Mouse (Mus musculus) limb, embryonic 10.5 days (tissue): ENCODE data around the gene Lpo. TPM values are rescaled to one million over a fixed set of nuclear protein-coding genes. Genes with fewer than 3 reads are reported as not detected.

ENCODE experiments used
- DNase-seq: peaks from one replicate; pipeline ENCODE4 v3.0.0-alpha.2; 2017; ENCODE audit warnings: low spot score
- H3K27ac ChIP-seq: fragments of 300-500 bp; sonication (generic); 2 replicates; pipeline ENCODE4 v1.5.1; 2016; ENCODE audit warnings: mild to moderate bottlenecking
- H3K27me3 ChIP-seq: fragments of 300-500 bp; sonication (generic); 2 replicates; pipeline ENCODE4 v1.6.1; 2016; ENCODE audit warnings: low read depth, mild to moderate bottlenecking; ENCODE audit not compliant: poor library complexity, severe bottlenecking
- H3K36me3 ChIP-seq: fragments of 300-500 bp; sonication (generic); 2 replicates; pipeline ENCODE4 v1.6.1; 2016; ENCODE audit warnings: mild to moderate bottlenecking, moderate library complexity
- H3K4me1 ChIP-seq: fragments of 300-500 bp; sonication (generic); 2 replicates; pipeline ENCODE4 v1.6.1; 2016
- H3K4me3 ChIP-seq: fragments of 300-500 bp; sonication (generic); 2 replicates; pipeline ENCODE4 v1.5.1; 2016; ENCODE audit warnings: mild to moderate bottlenecking, moderate library complexity
- H3K9me3 ChIP-seq: fragments of 300-500 bp; sonication (generic); replicated peaks from 2 replicates; pipeline ENCODE4 v1.6.1; 2016; ENCODE audit warnings: mild to moderate bottlenecking
- WGBS: fragments of 180-500 bp; shearing (Covaris S2); methylation state at CpG from one replicate; pipeline ENCODE4 v1.1.7; 2016; 5-methylcytosine and 5-hydroxymethylcytosine counted together
- polyA plus RNA-seq: library from polyadenylated mRNA; unstranded; fragments of >200 nt; fragmentation: Nextera tagmentation; extraction: Ambion mirVana; gene quantifications from 2 replicates; pipeline ENCODE4 v1.2.1, GENCODE M21; 2016

Gene Lpo
- polyA plus RNA-seq, 1 experiment from 2014 or later: not detected

DNA sequence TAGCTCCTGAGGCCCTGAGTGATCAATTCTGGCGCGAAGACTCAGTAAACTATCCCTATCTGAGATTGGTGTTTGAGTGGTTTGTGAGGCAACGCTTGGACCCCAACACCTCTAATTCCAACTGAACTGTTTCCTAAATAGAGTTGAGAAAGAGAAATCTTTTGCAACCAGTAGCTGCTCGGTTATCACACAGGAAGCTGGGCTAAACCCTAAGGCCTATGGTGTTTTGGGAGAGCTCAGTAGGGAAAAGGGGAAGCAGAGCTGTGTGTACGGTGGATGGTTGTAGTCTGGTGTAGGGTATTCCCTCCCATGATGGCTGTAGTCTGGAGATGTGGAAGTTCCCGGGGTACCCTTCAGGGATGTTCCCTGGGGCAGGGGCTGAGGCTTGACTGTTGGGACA lies 38.0 kb downstream of the Lpo start:
- Histone ChIP-seq H3K27me3 (no peaks in the 10 kb centered on the region), H3K4me1 (no peaks in the 10 kb centered on the region), H3K4me3 (no peak overlapping the region), H3K36me3 (no peaks in the 10 kb centered on the region), H3K9me3 (no peaks in the 10 kb centered on the region), H3K27ac (no peak overlapping the region)
- 89% methylated on average over 6 of the region's 6 CpGs for WGBS
- no peak for DNase-seq

DNA sequence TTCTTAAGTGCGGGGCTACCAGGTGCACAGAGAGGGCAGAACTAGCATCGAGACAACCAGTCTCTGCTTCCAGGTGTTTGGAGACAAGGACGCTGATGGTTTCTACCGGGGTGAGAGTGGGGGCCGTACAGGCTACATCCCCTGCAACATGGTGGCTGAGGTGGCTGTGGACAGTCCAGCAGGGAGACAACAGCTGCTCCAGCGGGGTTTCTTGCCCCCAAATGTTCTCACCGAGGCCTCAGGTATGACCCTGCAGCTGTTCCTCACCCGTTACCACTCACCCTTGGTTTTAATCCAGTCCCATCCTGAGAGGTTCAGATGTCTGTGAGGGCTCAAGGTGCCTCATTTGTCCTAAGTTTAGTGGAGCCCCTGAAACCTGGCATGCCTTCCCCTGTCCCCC lies 48.0 kb downstream of the Lpo start:
- 81% methylated on average over 8 of the region's 8 CpGs for WGBS
- Histone ChIP-seq H3K4me1 (peaks cover 22% of the 10 kb centered on the region), H3K9me3 (no peaks in the 10 kb centered on the region), H3K4me3 (no peak overlapping the region), H3K27me3 (peaks cover 59% of the 10 kb centered on the region), H3K36me3 (no peaks in the 10 kb centered on the region), H3K27ac (no peak overlapping the region)
- DNase-seq: no peak

DNA sequence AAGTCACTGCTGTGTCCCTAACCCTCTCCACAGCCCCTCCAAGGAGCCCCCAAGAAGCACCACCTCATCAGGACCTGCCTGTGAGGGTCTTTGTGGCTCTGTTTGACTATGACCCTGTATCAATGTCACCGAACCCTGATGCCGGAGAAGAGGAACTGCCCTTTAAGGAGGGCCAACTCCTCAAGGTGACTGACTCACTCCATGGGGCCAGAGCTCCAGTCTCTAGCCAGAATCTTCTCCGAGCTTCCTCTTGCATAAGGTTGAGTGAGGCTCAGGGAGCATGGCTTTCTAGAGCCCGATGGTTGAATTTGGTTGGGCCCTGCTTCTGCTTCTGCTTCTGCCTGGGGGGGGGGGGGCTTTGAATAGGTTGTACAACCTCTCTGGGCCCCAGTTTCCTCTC lies 48.7 kb downstream of the Lpo start:
- 83% methylated on average over 4 of the region's 4 CpGs for WGBS
- peaks cover 25% of the 10 kb centered on the region for H3K4me1 ChIP-seq
- no peaks in the 10 kb centered on the region for H3K36me3 ChIP-seq
- H3K27me3 ChIP-seq: peaks cover 59% of the 10 kb centered on the region
- DNase-seq: no peak
- no peak overlapping the region for H3K4me3 ChIP-seq
- no peaks in the 10 kb centered on the region for H3K9me3 ChIP-seq
- H3K27ac ChIP-seq: no peak overlapping the region

DNA sequence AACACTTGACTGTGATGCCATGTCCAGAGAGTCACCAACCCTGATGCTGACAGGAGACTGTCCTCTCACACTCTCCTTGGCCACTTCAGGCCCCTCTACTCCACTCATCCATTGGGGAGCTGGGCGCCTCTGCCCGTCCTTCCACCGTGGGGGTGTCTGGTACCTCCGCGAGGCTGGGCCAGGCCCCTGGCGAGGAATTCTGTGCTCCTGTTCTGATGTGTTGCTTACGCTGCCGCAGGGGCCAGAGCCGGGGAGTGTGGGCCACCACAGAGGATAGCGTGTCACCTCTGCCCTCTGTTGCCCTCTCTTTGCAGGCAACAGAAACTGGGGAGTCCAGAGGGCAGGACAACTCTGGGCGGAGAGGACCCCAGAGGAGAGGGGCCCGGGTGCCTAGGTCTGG lies 49.2 kb downstream of the Lpo start:
- 33% methylated on average over 12 of the region's 12 CpGs for WGBS
- H3K9me3 ChIP-seq: no peaks in the 10 kb centered on the region
- peak overlapping the region; percentile 69 for H3K27ac ChIP-seq
- peaks cover 59% of the 10 kb centered on the region for H3K27me3 ChIP-seq
- peak overlapping the region; percentile 50 for H3K4me3 ChIP-seq
- H3K36me3 ChIP-seq: no peaks in the 10 kb centered on the region
- peaks cover 25% of the 10 kb centered on the region for H3K4me1 ChIP-seq
- no peak for DNase-seq

DNA sequence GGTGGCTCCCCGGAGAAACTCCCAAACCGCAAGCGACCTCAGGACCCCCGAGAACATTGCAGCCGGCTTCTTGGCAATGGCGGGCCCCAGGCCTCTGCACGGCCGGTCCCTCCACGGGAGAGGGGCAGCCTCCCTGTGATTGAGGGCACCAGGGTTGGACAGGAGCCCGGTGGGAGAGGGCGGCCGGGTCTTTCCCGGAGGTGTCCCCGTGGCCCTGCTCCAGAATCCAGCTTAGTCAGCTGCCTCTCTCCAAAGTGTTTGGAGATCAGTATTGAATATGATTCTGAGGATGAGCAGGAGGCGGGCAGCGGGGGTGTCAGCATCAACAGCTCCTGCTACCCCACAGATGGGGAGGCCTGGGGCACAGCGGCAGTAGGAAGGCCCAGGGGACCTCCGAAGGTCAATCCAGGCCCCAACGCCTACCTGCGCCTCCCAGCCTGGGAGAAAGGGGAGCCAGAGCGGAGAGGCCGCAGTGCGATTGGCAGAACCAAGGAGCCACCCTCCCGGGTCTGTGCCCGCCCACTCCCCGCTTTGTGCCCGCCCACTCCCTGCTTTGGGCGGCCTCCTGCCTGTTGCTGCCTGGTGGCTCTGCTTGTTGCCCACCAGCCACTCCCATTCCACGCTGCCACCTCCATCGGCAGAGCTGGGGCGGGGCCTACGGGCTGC lies 49.9 kb downstream of the Lpo start:
- 10% methylated on average over 32 of the region's 32 CpGs for WGBS
- H3K36me3 ChIP-seq: no peaks in the 10 kb centered on the region
- H3K9me3 ChIP-seq: no peaks in the 10 kb centered on the region
- peak; percentile 86 for DNase-seq
- H3K27me3 ChIP-seq: peaks cover 59% of the 10 kb centered on the region
- peak overlapping the region; percentile 69 for H3K27ac ChIP-seq
- H3K4me3 ChIP-seq: peak overlapping the region; percentile 50
- peaks cover 25% of the 10 kb centered on the region for H3K4me1 ChIP-seq

DNA sequence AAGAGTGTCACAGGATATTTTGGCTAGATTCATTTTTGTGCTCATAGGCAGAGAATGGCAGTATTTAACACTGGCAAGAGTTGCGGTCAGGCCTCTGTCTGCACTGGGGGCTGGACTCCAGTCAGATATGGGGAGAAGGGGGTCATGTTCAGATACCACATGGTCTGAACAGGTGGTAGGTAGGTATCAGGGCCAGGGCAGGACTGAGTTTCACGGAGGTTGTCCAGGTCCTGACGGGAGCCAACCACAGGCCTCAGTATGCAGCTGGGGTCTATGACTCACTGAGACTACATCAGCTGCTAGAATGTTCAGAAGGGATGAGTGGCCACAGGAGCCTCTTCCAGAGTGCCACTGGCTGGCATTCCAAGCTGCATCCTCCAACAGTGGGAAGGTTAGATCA lies 55.7 kb downstream of the Lpo start:
- WGBS: 91% methylated on average over 3 of the region's 3 CpGs
- H3K9me3 ChIP-seq: no peaks in the 10 kb centered on the region
- H3K27me3 ChIP-seq: peaks cover 32% of the 10 kb centered on the region
- H3K4me3 ChIP-seq: no peak overlapping the region
- no peak for DNase-seq
- peaks cover 6% of the 10 kb centered on the region for H3K4me1 ChIP-seq
- no peak overlapping the region for H3K27ac ChIP-seq
- H3K36me3 ChIP-seq: no peaks in the 10 kb centered on the region

DNA sequence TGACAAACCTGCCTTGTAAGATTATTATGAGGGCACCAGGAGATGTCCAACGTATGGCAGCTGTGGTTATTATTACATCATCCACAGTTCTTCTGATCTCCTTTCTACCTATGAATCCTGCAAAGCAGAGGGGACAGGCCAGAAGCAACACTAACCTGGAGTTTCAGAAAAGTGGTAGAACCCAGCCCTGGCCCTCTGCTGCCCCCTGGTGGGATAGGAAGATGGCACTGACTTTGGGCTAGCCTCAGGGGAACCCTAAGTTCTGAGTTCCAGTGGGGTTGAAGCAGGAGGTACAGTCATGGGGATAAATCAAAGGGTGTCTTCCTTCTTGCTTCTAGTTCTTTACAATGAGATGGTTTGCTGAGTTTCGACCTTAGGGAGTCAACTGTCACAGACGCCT lies 57.1 kb downstream of the Lpo start:
- peaks cover 4% of the 10 kb centered on the region for H3K4me1 ChIP-seq
- no peak overlapping the region for H3K27ac ChIP-seq
- DNase-seq: peak; percentile 84
- no peaks in the 10 kb centered on the region for H3K9me3 ChIP-seq
- H3K4me3 ChIP-seq: no peak overlapping the region
- 56% methylated on average over 3 of the region's 3 CpGs for WGBS
- peaks cover 33% of the 10 kb centered on the region for H3K27me3 ChIP-seq
- H3K36me3 ChIP-seq: no peaks in the 10 kb centered on the region

DNA sequence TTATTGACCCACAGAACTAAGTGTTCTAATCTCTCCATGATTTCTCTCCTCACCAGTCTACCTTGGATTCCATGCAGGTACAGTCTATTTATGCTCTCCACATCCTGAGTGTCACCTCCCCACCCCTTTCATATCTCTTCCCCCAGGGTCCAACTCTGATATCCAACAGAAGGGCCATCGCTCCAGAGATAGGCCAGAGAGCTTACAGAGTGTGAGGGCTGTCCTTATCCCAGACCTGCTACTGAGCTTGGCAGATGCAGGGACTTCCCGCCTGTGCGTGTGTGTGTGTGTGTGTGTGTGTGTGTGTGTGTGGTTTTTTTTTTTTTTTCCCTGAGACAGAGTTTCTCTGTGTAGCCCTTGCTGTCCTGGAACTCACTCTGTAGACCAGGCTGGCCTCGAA lies 59.3 kb downstream of the Lpo start:
- Histone ChIP-seq H3K4me3 (no peak overlapping the region), H3K4me1 (peaks cover 13% of the 10 kb centered on the region), H3K27ac (no peak overlapping the region), H3K27me3 (peaks cover 48% of the 10 kb centered on the region), H3K9me3 (no peaks in the 10 kb centered on the region), H3K36me3 (no peaks in the 10 kb centered on the region)
- 81% methylated on average over 4 of the region's 4 CpGs for WGBS
- no peak for DNase-seq

DNA sequence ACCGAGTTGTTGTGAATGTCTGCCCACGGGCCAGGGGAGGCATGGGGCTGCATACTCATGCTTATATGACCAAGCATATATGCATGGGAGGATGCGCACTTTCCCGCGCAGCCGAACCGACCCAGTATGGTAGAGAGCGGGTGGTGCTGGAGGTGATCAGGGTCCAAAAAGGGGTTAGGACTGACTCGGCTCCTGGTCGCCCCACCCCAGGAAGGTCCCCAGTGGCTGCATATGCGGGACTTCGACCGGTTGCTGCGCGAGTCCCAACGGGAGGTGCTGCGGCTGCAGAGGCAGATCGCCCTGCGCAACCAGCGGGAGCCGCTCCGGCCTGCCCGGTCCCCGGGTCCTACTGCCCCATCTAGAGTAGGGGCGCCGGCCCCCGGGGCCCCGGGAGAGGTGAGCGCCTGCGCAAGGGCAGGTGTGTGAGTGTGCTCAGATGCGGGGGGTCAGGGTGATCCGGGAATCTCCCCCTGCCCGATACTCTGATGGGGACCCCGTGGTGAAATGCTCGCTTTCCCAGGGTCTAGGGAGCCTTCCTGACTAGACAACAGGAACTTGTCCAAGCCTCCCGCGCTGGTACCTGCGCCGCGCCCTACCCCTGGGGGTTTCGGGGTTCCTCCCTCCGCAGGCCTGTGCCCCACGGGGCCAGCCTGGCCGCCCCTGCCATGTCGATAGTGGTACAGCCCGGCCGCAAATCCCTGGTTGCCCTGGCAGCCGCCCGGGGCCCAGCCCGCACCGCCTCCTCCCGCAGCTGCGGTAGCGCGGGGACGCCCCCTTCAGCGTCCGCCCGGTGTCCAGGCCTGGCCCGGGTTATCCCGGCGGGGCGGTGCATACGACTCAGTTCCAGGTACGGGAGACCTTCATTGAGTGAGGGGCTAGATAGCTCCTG lies 63.9 kb downstream of the Lpo start:
- WGBS: under 1% methylated on average over 65 of the region's 65 CpGs

DNA sequence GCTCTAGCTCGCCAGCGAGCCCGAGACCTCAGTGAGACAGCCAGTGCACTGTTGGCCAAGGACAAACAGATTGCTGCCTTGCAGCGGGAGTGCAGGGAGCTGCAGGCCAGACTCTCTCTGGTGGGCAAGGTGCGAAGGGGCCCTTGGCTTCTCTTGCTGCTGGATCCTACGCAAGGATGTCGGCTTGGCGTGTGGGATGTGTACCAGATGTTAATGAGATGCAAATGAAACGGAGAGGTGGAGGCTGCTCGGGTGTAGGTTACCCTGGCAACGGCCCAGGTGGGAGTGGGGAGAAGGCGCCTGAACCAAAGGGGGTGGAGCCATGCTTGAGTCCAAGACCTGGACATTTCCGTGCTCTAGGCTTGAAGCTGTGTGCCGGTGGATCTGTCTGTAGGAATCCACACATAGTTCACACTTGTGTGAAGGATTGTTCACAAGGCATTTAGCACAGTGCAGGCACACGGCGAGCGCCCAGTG lies 64.5 kb downstream of the Lpo start:
- H3K36me3 ChIP-seq: no peaks in the 10 kb centered on the region
- H3K27ac ChIP-seq: peak overlapping the region; percentile 70; the same call in 1 of the 2 replicates
- H3K4me1 ChIP-seq: peaks cover 30% of the 10 kb centered on the region
- peak; percentile 64 for DNase-seq
- H3K27me3 ChIP-seq: peaks cover 97% of the 10 kb centered on the region
- WGBS: 1% methylated on average over 17 of the region's 17 CpGs
- peak overlapping the region; percentile 58 for H3K4me3 ChIP-seq
- H3K9me3 ChIP-seq: no peaks in the 10 kb centered on the region

More for the DNA sequence above, 63.9 kb downstream of the Lpo start:
- Histone ChIP-seq H3K27ac (peak overlapping the region; percentile 70), H3K27me3 (peaks cover 93% of the 10 kb centered on the region), H3K4me3 (peak overlapping the region; percentile 58), H3K36me3 (no peaks in the 10 kb centered on the region), H3K4me1 (peaks cover 30% of the 10 kb centered on the region), H3K9me3 (no peaks in the 10 kb centered on the region)
- DNase-seq: peak; percentile 60

DNA sequence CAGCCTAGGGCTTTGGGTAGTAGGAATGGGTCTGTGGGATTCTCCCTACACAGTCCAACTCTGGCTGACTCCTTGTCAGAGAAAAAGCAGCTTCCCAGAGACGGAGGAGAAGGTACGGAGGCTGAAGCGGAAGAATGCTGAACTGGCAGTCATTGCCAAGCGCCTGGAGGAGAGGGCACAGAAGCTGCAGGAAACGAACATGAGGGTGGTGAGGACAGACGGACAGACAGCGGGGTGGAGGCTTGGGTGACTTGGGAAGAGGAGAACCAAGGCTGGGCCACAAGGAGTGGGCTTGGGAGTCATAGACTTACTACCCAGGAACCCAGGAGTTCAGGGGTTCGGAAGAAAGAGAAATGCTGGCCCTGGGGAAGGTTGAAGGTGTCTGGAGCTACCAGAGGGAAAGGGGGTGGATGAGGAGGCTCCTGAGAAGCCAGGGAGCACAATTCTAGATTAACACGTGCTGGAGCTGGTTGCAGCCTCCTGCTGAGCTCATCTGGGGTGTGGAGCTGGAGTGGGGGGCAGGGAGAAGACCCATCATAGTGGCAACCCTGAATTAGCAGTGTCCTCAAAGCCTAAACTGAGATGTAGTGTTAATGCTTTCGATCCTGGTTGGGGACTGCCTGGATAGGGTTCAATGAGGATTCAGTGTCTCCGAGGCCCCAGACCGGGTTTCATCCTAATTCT lies 65.2 kb downstream of the Lpo start:
- peak overlapping the region; percentile 58; the same call in 1 of the 2 replicates for H3K4me3 ChIP-seq
- 39% methylated on average over 12 of the region's 12 CpGs for WGBS
- no peaks in the 10 kb centered on the region for H3K9me3 ChIP-seq
- peaks cover 97% of the 10 kb centered on the region for H3K27me3 ChIP-seq
- DNase-seq: no peak
- H3K4me1 ChIP-seq: peaks cover 30% of the 10 kb centered on the region
- no peaks in the 10 kb centered on the region for H3K36me3 ChIP-seq
- H3K27ac ChIP-seq: no peak overlapping the region

DNA sequence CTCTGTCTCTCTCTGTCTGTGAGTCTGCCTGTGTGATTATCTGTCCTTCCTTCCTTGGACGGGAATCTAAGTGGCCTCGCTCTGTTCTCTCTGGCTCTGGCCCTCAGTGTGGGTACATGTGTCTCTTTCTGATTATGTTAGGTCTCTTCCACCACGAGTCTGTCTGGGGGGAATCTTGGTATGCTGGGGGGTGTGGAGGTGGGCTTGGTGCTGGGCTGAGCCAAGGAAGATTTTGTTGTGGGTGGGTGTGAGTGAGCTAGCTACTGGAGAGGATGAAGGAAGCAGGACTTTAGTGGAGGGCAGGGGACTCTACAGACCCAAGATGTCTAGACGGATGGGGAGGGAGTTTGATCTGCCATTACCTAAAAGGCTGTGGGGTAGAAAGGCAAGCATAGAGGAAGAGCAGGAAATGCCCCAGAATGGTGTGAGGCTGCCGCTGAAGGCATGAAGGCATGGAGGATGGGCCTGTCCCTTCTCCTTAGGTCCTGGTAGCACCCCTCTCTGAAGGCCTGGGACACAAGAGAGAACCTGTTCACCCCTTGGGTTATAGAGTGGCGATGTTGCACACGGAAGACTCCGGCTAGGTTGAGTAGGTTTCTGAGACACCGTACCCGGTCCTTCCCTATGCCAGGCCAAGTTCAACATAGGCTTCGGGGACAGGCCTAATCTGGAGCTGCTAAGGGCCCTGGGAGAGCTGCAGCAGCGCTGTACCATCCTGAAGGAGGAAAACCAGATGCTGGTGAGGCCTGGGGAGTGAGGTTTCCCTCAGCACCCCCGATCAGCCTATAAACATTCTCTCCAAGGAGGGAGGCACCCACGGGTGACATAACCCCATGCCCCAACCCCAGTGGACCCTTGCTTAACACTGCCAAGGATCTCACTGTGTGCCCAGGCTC lies 66.0 kb downstream of the Lpo start:
- H3K4me3 ChIP-seq: no peak overlapping the region
- WGBS: 74% methylated on average over 14 of the region's 14 CpGs

More for the DNA sequence above, 66.0 kb downstream of the Lpo start:
- DNase-seq: no peak
- Histone ChIP-seq H3K4me1 (peaks cover 30% of the 10 kb centered on the region), H3K27me3 (peaks cover 89% of the 10 kb centered on the region), H3K9me3 (no peaks in the 10 kb centered on the region), H3K27ac (no peak overlapping the region), H3K36me3 (no peaks in the 10 kb centered on the region)
